Mouse (Mus musculus) small intestine, adult 2 months (tissue): ENCODE measurements at regions not wholly inside any gene's neighbourhood (a gene's known extent, or its start where the extent isn't known, plus 50 kb on each side); places are given as distances from the start of the nearest gene placed in this dataset.

Source experiments
- H3K27ac ChIP-seq: fragments of 200-500 bp; 2 replicates; pipeline ENCODE4 v1.5.1; 2012; ENCODE audit warnings: low read depth, low read length, control low read depth, inconsistent platforms; ENCODE audit not compliant: insufficient read depth
- H3K27me3 ChIP-seq: fragments of 200-500 bp; 2 replicates; pipeline ENCODE4 v1.6.1; 2012; ENCODE audit warnings: mild to moderate bottlenecking, moderate library complexity, low read length, inconsistent platforms; ENCODE audit not compliant: control insufficient read depth, insufficient read depth
- H3K36me3 ChIP-seq: fragments of 200-500 bp; 2 replicates; pipeline ENCODE4 v1.6.1; 2012; ENCODE audit warnings: mild to moderate bottlenecking, low read length, control low read depth, inconsistent platforms; ENCODE audit not compliant: control insufficient read depth, insufficient read depth
- H3K4me1 ChIP-seq: fragments of 200-500 bp; 2 replicates; pipeline ENCODE4 v1.6.1; 2012; ENCODE audit warnings: low read length, inconsistent platforms, mixed read lengths; ENCODE audit not compliant: control insufficient read depth, insufficient read depth, insufficient read length
- H3K4me3 ChIP-seq: fragments of 200-500 bp; 2 replicates; pipeline ENCODE4 v1.5.1; 2012; ENCODE audit warnings: low read depth, mild to moderate bottlenecking, control low read depth, inconsistent platforms, low read length, moderate library complexity
- CTCF ChIP-seq: fragments of 200-500 bp; IDR thresholded peaks from 2 replicates; pipeline ENCODE4 v1.5.1; 2012; ENCODE audit warnings: low read depth, mild to moderate bottlenecking, control low read depth, inconsistent platforms, low read length, moderate library complexity, mixed read lengths; ENCODE audit not compliant: insufficient replicate concordance, insufficient read length; ENCODE audit errors: extremely low read depth
- POLR2A ChIP-seq: fragments of 200-500 bp; IDR thresholded peaks from 2 replicates; pipeline ENCODE4 v1.6.1; 2012; ENCODE audit warnings: low read depth, mild to moderate bottlenecking, control low read depth, inconsistent platforms, low read length, moderate library complexity
- WGBS: fragments of 180-500 bp; shearing (Covaris S2); methylation state at CpG from one replicate; pipeline ENCODE4 v1.1.7; 2018; 5-methylcytosine and 5-hydroxymethylcytosine counted together

- Histone ChIP-seq H3K4me1 (no peaks in the 10 kb centered on the region), H3K27ac (no peak overlapping the region), H3K36me3 (no peaks in the 10 kb centered on the region), H3K27me3 (no peaks in the 10 kb centered on the region), H3K4me3 (no peak overlapping the region)
- 41% methylated on average over 1 of the region's 1 CpGs for WGBS
- TF ChIP-seq POLR2A (no peak), CTCF (no peak)
Observed at GRCm38 (mm10) chr8:103306476-103307183, 521.2 kb upstream of the Cdh11 start.

GRCm38 (mm10) chr8:103313576-103313975 lies 528.1 kb upstream of the Cdh11 start:
- H3K27me3 ChIP-seq = no peaks in the 10 kb centered on the region
- no peak for TF ChIP-seq CTCF
- TF ChIP-seq POLR2A = no peak
- no peak overlapping the region for H3K27ac ChIP-seq
- 81% methylated on average over 1 of the region's 1 CpGs for WGBS
- no peaks in the 10 kb centered on the region for H3K36me3 ChIP-seq
- H3K4me3 ChIP-seq = no peak overlapping the region
- no peaks in the 10 kb centered on the region for H3K4me1 ChIP-seq

DNA sequence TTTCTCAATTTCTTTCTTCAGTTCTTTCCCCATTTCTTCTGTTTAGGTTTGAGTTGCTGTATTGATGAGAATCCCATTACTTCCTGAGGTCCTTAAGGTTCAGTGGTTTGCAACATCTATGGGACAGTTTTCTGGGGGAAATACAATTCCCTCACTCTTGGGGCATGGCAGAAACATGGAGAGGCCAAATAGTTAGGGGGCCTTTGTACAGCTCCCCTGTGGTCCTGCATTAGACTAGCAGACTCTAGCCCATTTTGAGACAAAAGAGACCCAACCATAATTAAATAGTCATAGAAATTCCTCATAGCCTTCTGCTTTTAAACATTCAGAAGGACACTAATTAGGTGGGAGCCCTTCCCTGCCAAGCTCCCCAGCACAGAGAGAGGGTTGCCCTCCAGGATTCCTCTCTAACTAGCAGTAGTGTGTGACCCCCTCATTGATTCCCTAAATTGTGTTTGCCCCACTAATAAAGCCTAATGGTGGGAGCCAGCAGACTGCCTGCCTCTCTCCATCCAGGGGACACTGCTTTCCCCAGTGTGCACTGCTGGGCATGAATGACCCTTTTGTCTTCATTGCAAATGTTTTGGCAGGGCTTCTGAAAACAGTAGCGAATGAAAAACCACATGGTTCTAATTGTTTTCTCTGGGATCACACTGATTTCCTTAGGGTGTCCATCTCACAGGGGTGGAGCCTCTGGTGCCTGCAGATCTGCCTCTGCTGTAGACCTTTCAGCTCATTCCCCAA lies 529.0 kb upstream of the Cdh11 start:
- Histone ChIP-seq H3K27ac (no peak overlapping the region), H3K27me3 (no peaks in the 10 kb centered on the region), H3K4me3 (no peak overlapping the region), H3K4me1 (no peaks in the 10 kb centered on the region), H3K36me3 (no peaks in the 10 kb centered on the region)
- WGBS = 16% methylated on average over 1 of the region's 1 CpGs
- TF ChIP-seq CTCF (no peak), POLR2A (no peak)

DNA sequence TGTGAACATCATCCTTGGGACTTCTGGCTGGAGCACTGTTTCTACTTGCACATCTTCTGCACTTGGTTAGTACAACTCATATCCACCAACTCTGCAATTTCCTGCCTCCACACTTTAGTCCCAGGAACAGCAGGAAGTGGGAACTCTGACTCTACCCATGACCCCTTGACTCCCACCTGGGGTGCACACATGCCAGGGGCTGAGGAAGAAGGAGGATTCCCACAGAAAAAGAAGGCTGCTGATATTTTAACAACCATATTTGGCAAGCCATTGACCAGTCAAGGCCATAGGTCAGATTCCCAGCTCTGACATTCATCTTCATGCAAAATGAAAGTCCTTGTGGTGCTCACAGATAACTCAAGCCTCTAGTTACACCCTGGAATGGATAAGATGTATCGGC lies 530.3 kb upstream of the Cdh11 start:
- H3K27ac ChIP-seq = no peak overlapping the region
- TF ChIP-seq POLR2A (no peak), CTCF (no peak)
- 96% methylated on average over 1 of the region's 1 CpGs for WGBS
- H3K36me3 ChIP-seq = no peaks in the 10 kb centered on the region
- H3K4me1 ChIP-seq = no peaks in the 10 kb centered on the region
- H3K4me3 ChIP-seq = no peak overlapping the region
- no peaks in the 10 kb centered on the region for H3K27me3 ChIP-seq

DNA sequence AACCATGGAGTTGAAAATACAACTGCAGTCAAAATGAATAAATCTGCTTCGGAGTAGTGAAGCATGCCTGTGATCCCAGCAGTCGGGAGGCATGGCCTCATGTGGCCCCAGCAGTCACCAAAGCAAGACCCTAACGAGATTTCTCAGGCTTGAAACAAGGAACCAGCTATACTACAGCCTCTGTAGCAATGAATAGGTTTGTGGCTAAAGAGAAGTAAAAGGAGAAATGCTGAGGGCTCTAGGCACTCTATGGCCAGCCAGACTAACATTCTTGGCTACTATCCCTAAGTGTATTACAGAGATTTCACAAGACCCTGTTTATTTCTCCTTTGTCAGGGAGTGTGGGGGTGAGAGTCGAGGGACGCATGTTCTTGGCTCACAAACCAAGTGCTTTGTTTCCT lies 531.2 kb upstream of the Cdh11 start:
- Histone ChIP-seq H3K27me3 (no peaks in the 10 kb centered on the region), H3K4me3 (no peak overlapping the region), H3K36me3 (no peaks in the 10 kb centered on the region), H3K27ac (no peak overlapping the region), H3K4me1 (no peaks in the 10 kb centered on the region)
- WGBS = 41% methylated on average over 5 of the region's 5 CpGs
- TF ChIP-seq POLR2A = no peak
- TF ChIP-seq CTCF = no peak

DNA sequence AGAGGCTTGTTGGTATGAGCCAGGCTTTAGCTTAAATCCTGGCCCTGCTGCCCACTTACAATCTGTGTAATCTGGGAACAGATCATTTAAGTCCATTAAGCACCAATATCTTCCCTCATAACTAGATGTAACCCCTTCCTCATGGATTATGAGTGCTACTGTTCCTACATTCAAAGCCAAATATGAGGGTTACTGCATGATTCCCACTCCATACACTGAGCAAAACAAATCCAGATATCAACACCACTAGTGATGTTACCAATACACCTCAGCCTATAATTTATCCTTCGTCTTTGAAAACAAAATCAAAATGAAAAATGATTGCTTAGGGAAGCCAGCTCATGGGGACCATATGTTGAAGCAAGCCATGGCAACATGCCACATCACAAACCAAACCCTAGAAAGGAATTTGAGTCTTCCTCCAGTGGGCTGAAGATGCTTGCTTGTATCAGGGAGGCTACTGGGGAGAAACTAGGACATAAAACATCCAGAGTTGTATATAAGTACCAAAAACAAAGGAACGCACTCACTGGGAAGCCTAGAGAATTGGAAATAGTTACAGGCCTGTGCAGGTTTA lies 531.8 kb upstream of the Cdh11 start:
- H3K27me3 ChIP-seq = no peaks in the 10 kb centered on the region
- H3K36me3 ChIP-seq = no peaks in the 10 kb centered on the region
- H3K27ac ChIP-seq = no peak overlapping the region
- TF ChIP-seq POLR2A (no peak), CTCF (no peak)
- H3K4me3 ChIP-seq = no peak overlapping the region
- no peaks in the 10 kb centered on the region for H3K4me1 ChIP-seq
- 81% methylated on average over 2 of the region's 2 CpGs for WGBS

- Histone ChIP-seq H3K36me3 (no peaks in the 10 kb centered on the region), H3K4me3 (no peak overlapping the region), H3K27me3 (no peaks in the 10 kb centered on the region), H3K4me1 (no peaks in the 10 kb centered on the region), H3K27ac (no peak overlapping the region)
- no peak for TF ChIP-seq CTCF
- no peak for TF ChIP-seq POLR2A
Observed at GRCm38 (mm10) chr8:103324016-103324665, 538.7 kb upstream of the Cdh11 start.
